Mouse (Mus musculus): Measurements from ENCODE around the gene Csf2rb2. TPM values are rescaled to one million over a fixed set of nuclear protein-coding genes. Genes with fewer than 3 reads are reported as not detected.

The Csf2rb2 gene
- polyA plus RNA-seq, 1 experiment from 2014 or later = 2.6 TPM

- H3K9me3 ChIP-seq (ENCODE audit: low read length) = no peaks in the 10 kb centered on the region
- ATAC-seq (no peak), DNase-seq (no peak)
- H3K36me3 ChIP-seq (replicated peaks; ENCODE audit: insufficient read depth, low read length) = no peaks in the 10 kb centered on the region
- H3K4me2 ChIP-seq (ENCODE audit: low read depth, low read length) = 0 out of 2 replicates have a peak overlapping the region, but pooled peaks have one; percentile 34
- H3K27ac ChIP-seq (ENCODE audit: low read depth) = peak overlapping the region; percentile 46; the same call in 1 of the 2 replicates
- no peaks in the 10 kb centered on the region for H3K27me3 ChIP-seq (ENCODE audit: insufficient read depth, low read length)
- H3K4me1 ChIP-seq (ENCODE audit: insufficient read depth) = peaks cover 8% of the 10 kb centered on the region; the same call in 1 of the 2 replicates
- H3K9ac ChIP-seq (replicated peaks) = no peak overlapping the region
- 54% methylated on average over 8 of the region's 8 CpGs for WGBS (ENCODE audit: insufficient replicate concordance)
- H3K4me3 ChIP-seq (ENCODE audit: low read depth, low read length) = no peak overlapping the region
- TF ChIP-seq CTCF (IDR thresholded peaks at IDR 0.05; ENCODE audit: low read depth) (no peak), EP300 (IDR thresholded peaks at IDR 0.05; ENCODE audit: low read depth) (no peak)
Observed at GRCm38 (mm10) chr15:78243061-78243460, 62.5 kb downstream of the Csf2rb2 start.

- Histone ChIP-seq H3K9me3 (ENCODE audit: low read length) (no peaks in the 10 kb centered on the region), H3K36me3 (replicated peaks; ENCODE audit: insufficient read depth, low read length) (no peaks in the 10 kb centered on the region), H3K4me2 (ENCODE audit: low read depth, low read length) (no peak overlapping the region), H3K27me3 (ENCODE audit: insufficient read depth, low read length) (no peaks in the 10 kb centered on the region), H3K9ac (replicated peaks) (no peak overlapping the region), H3K4me3 (ENCODE audit: low read depth, low read length) (no peak overlapping the region), H3K4me1 (ENCODE audit: insufficient read depth) (peaks cover 8% of the 10 kb centered on the region; the same call in 1 of the 2 replicates), H3K27ac (ENCODE audit: low read depth) (no peak overlapping the region)
- 64% methylated on average over 11 of the region's 11 CpGs for WGBS (ENCODE audit: insufficient replicate concordance)
- DNase-seq (no peak), ATAC-seq (no peak)
- TF ChIP-seq EP300 (IDR thresholded peaks at IDR 0.05; ENCODE audit: low read depth) = no peak
- TF ChIP-seq CTCF (IDR thresholded peaks at IDR 0.05; ENCODE audit: low read depth) = no peak
Observed at GRCm38 (mm10) chr15:78241335-78241734, 64.2 kb downstream of the Csf2rb2 start.

- WGBS (ENCODE audit: insufficient replicate concordance) = 67% methylated on average over 14 of the region's 14 CpGs
Observed at GRCm38 (mm10) chr15:78239956-78240617, 65.4 kb downstream of the Csf2rb2 start.

GRCm38 (mm10) chr15:78239453-78239852 lies 66.1 kb downstream of the Csf2rb2 start:
- peak; percentile 77 for DNase-seq
- Histone ChIP-seq H3K4me1 (ENCODE audit: insufficient read depth) (peaks cover 8% of the 10 kb centered on the region; the same call in 1 of the 2 replicates), H3K27ac (ENCODE audit: low read depth) (no peak overlapping the region), H3K36me3 (replicated peaks; ENCODE audit: insufficient read depth, low read length) (no peaks in the 10 kb centered on the region), H3K27me3 (ENCODE audit: insufficient read depth, low read length) (no peaks in the 10 kb centered on the region), H3K4me3 (ENCODE audit: low read depth, low read length) (no peak overlapping the region), H3K4me2 (ENCODE audit: low read depth, low read length) (no peak overlapping the region), H3K9ac (replicated peaks) (no peak overlapping the region), H3K9me3 (ENCODE audit: low read length) (no peaks in the 10 kb centered on the region)
- peak; percentile 55; the same call in 1 of the 2 replicates for ATAC-seq
- 20% methylated on average over 10 of the region's 10 CpGs for WGBS (ENCODE audit: insufficient replicate concordance)
- TF ChIP-seq EP300 (IDR thresholded peaks at IDR 0.05; ENCODE audit: low read depth) (no peak), CTCF (IDR thresholded peaks at IDR 0.05; ENCODE audit: low read depth) (peak; percentile 100)

More at GRCm38 (mm10) chr15:78239956-78240617, 65.4 kb downstream of the Csf2rb2 start:
- Histone ChIP-seq H3K27me3 (ENCODE audit: insufficient read depth, low read length) (no peaks in the 10 kb centered on the region), H3K4me2 (ENCODE audit: low read depth, low read length) (no peak overlapping the region), H3K9ac (replicated peaks) (no peak overlapping the region), H3K4me3 (ENCODE audit: low read depth, low read length) (no peak overlapping the region), H3K4me1 (ENCODE audit: insufficient read depth) (peaks cover 8% of the 10 kb centered on the region; the same call in 1 of the 2 replicates), H3K9me3 (ENCODE audit: low read length) (no peaks in the 10 kb centered on the region), H3K36me3 (replicated peaks; ENCODE audit: insufficient read depth, low read length) (no peaks in the 10 kb centered on the region), H3K27ac (ENCODE audit: low read depth) (no peak overlapping the region)
- TF ChIP-seq EP300 (IDR thresholded peaks at IDR 0.05; ENCODE audit: low read depth) (no peak), CTCF (IDR thresholded peaks at IDR 0.05; ENCODE audit: low read depth) (no peak)
- DNase-seq = no peak
- no peak for ATAC-seq

- 0 out of 2 replicates have a peak, but pooled peaks cover 2% of the 10 kb centered on the region for H3K9me3 ChIP-seq (ENCODE audit: low read length)
- no peak overlapping the region for H3K4me3 ChIP-seq (ENCODE audit: low read depth, low read length)
- H3K4me2 ChIP-seq (ENCODE audit: low read depth, low read length) = no peak overlapping the region
- H3K27me3 ChIP-seq (ENCODE audit: insufficient read depth, low read length) = no peaks in the 10 kb centered on the region
- no peak for ATAC-seq
- H3K36me3 ChIP-seq (replicated peaks; ENCODE audit: insufficient read depth, low read length) = no peaks in the 10 kb centered on the region
- no peak overlapping the region for H3K27ac ChIP-seq (ENCODE audit: low read depth)
- no peak for DNase-seq
- H3K9ac ChIP-seq (replicated peaks) = no peak overlapping the region
- WGBS (ENCODE audit: insufficient replicate concordance) = 80% methylated on average over 5 of the region's 5 CpGs
- no peaks in the 10 kb centered on the region for H3K4me1 ChIP-seq (ENCODE audit: insufficient read depth)
- TF ChIP-seq EP300 (IDR thresholded peaks at IDR 0.05; ENCODE audit: low read depth) = no peak
- TF ChIP-seq CTCF (IDR thresholded peaks at IDR 0.05; ENCODE audit: low read depth) = peak; percentile 40
Observed at GRCm38 (mm10) chr15:78234823-78235509, 70.6 kb downstream of the Csf2rb2 start.

Small RNA genes within 50 kb of the gene (microRNA-seq; reads per million reads assigned to microRNA genes)
- not detected for gene Mir7676-1
- not detected for gene Mir7676-2

Other genes starting within 250 kb of the Csf2rb2 start
- gene Cacng2, start 185.7 kb downstream of the Csf2rb2 start, polyA plus RNA-seq (2015; fragmentation: Nextera tagmentation; extraction: Ambion mirVana) = not detected in 2 replicates
- gene Ift27, start 131.6 kb downstream of the Csf2rb2 start, polyA plus RNA-seq (2015; fragmentation: Nextera tagmentation; extraction: Ambion mirVana) = 24.4 and 25.3 TPM in 2 replicates
- 2.4 TPM in 1 of 2 replicates, not detected in the other for gene Pvalb, start 99.3 kb downstream of the Csf2rb2 start, polyA plus RNA-seq (2015; fragmentation: Nextera tagmentation; extraction: Ambion mirVana)
- gene Ncf4, start 60.9 kb downstream of the Csf2rb2 start, polyA plus RNA-seq (2015; fragmentation: Nextera tagmentation; extraction: Ambion mirVana) = 55.5 and 56.7 TPM in 2 replicates
- 8.9 and 9.6 TPM in 2 replicates for gene Csf2rb, start 20.0 kb upstream of the Csf2rb2 start, polyA plus RNA-seq (2015; fragmentation: Nextera tagmentation; extraction: Ambion mirVana)
- gene Tex33, start 90.2 kb upstream of the Csf2rb2 start, polyA plus RNA-seq (2015; fragmentation: Nextera tagmentation; extraction: Ambion mirVana) = not detected in 2 replicates
- gene Tst, start 100.2 kb upstream of the Csf2rb2 start, polyA plus RNA-seq (2015; fragmentation: Nextera tagmentation; extraction: Ambion mirVana) = 361 and 363 TPM in 2 replicates
- 4.3 and 7.0 TPM in 2 replicates for gene Mpst, start 100.7 kb upstream of the Csf2rb2 start, polyA plus RNA-seq (2015; fragmentation: Nextera tagmentation; extraction: Ambion mirVana)
- 6.0 and 6.1 TPM in 2 replicates for gene Kctd17, start 122.8 kb upstream of the Csf2rb2 start, polyA plus RNA-seq (2015; fragmentation: Nextera tagmentation; extraction: Ambion mirVana)
- 73.4 and 80.3 TPM in 2 replicates for gene Tmprss6, start 162.9 kb upstream of the Csf2rb2 start, polyA plus RNA-seq (2015; fragmentation: Nextera tagmentation; extraction: Ambion mirVana)
- gene Il2rb, start 189.6 kb upstream of the Csf2rb2 start, polyA plus RNA-seq (2015; fragmentation: Nextera tagmentation; extraction: Ambion mirVana) = 2.0 and 2.1 TPM in 2 replicates
- 4.3 and 4.4 TPM in 2 replicates for gene C1qtnf6, start 225.7 kb upstream of the Csf2rb2 start, polyA plus RNA-seq (2015; fragmentation: Nextera tagmentation; extraction: Ambion mirVana)
- not detected in 2 replicates for gene Sstr3, start 239.0 kb upstream of the Csf2rb2 start, polyA plus RNA-seq (2015; fragmentation: Nextera tagmentation; extraction: Ambion mirVana)